Mouse (Mus musculus) hindbrain, embryonic 12.5 days (tissue): ENCODE measurements around the gene Tmem82. TPM values are rescaled to one million over a fixed set of nuclear protein-coding genes. Genes with fewer than 3 reads are reported as not detected.
A peak's percentile ranks its signal among the peaks of the same experiment; 100 is the strongest.

ENCODE experiments used
- ATAC-seq: fragments of 200-750 bp; cut with Nextera tagmentation; 2 replicates; pipeline ENCODE4 v1.8.0; 2017; ENCODE audit warnings: moderate TSS enrichment; ENCODE audit not compliant: low FRiP score
- H3K27ac ChIP-seq: fragments of 300-500 bp; sonication (generic); 2 replicates; pipeline ENCODE4 v1.5.1; 2016; ENCODE audit warnings: mild to moderate bottlenecking
- H3K27me3 ChIP-seq: fragments of 300-500 bp; sonication (generic); 2 replicates; pipeline ENCODE4 v1.6.1; 2016; ENCODE audit warnings: mild to moderate bottlenecking
- H3K36me3 ChIP-seq: fragments of 300-500 bp; sonication (generic); 2 replicates; pipeline ENCODE4 v1.6.1; 2016; ENCODE audit warnings: mild to moderate bottlenecking
- H3K4me1 ChIP-seq: fragments of 300-500 bp; sonication (generic); 2 replicates; pipeline ENCODE4 v1.6.1; 2016
- H3K4me2 ChIP-seq: fragments of 300-500 bp; sonication (generic); replicated peaks from 2 replicates; pipeline ENCODE4 v1.6.1; 2016; ENCODE audit warnings: mild to moderate bottlenecking
- H3K4me3 ChIP-seq: fragments of 300-500 bp; sonication (generic); 2 replicates; pipeline ENCODE4 v1.5.1; 2016; ENCODE audit warnings: mild to moderate bottlenecking
- H3K9ac ChIP-seq: fragments of 300-500 bp; sonication (generic); 2 replicates; pipeline ENCODE4 v1.6.1; 2016; ENCODE audit warnings: mild to moderate bottlenecking, moderate library complexity
- H3K9me3 ChIP-seq: fragments of 300-500 bp; sonication (generic); replicated peaks from 2 replicates; pipeline ENCODE4 v1.6.1; 2016; ENCODE audit warnings: mild to moderate bottlenecking
- WGBS: fragments of 180-500 bp; shearing (Covaris S2); methylation state at CpG from one replicate; pipeline ENCODE4 v1.1.7; 2016; 5-methylcytosine and 5-hydroxymethylcytosine counted together
- polyA plus RNA-seq: library from polyadenylated mRNA; unstranded; fragments of >200 nt; fragmentation: Nextera tagmentation; extraction: Ambion mirVana; gene quantifications from 2 replicates; pipeline ENCODE4 v1.2.1, GENCODE M21; 2016

Tmem82 gene
- polyA plus RNA-seq, 1 experiment from 2014 or later, result 0.50 TPM

GRCm38 (mm10) chr4:141581051-141581450 lies 37.4 kb downstream of the Tmem82 start:
- WGBS, result 83% methylated on average over 13 of the region's 13 CpGs
- H3K9me3 ChIP-seq, result no peaks in the 10 kb centered on the region
- H3K27me3 ChIP-seq, result no peaks in the 10 kb centered on the region
- H3K9ac ChIP-seq, result no peak overlapping the region
- no peaks in the 10 kb centered on the region for H3K4me1 ChIP-seq
- no peak overlapping the region for H3K4me2 ChIP-seq
- no peak overlapping the region for H3K4me3 ChIP-seq
- ATAC-seq, result no peak
- H3K36me3 ChIP-seq, result peaks cover 28% of the 10 kb centered on the region; the same call in 1 of the 2 replicates
- H3K27ac ChIP-seq, result 0 out of 2 replicates have a peak overlapping the region, but pooled peaks have one; percentile 44

GRCm38 (mm10) chr4:141578833-141579232 lies 39.6 kb downstream of the Tmem82 start:
- Histone ChIP-seq H3K4me1 (no peaks in the 10 kb centered on the region), H3K27me3 (no peaks in the 10 kb centered on the region), H3K4me2 (no peak overlapping the region), H3K27ac (no peak overlapping the region), H3K36me3 (peaks cover 20% of the 10 kb centered on the region; the same call in 1 of the 2 replicates), H3K9me3 (no peaks in the 10 kb centered on the region), H3K4me3 (no peak overlapping the region), H3K9ac (no peak overlapping the region)
- no peak for ATAC-seq
- WGBS, result 87% methylated on average over 3 of the region's 3 CpGs

GRCm38 (mm10) chr4:141576877-141577276 lies 41.6 kb downstream of the Tmem82 start:
- Histone ChIP-seq H3K36me3 (peaks cover 17% of the 10 kb centered on the region; the same call in 1 of the 2 replicates), H3K27me3 (no peaks in the 10 kb centered on the region), H3K4me3 (no peak overlapping the region), H3K4me1 (no peaks in the 10 kb centered on the region), H3K4me2 (no peak overlapping the region), H3K9me3 (no peaks in the 10 kb centered on the region), H3K9ac (no peak overlapping the region), H3K27ac (no peak overlapping the region)
- WGBS, result 90% methylated on average over 7 of the region's 7 CpGs
- no peak for ATAC-seq

- H3K36me3 ChIP-seq, result peaks cover 17% of the 10 kb centered on the region; the same call in 1 of the 2 replicates
- H3K4me2 ChIP-seq, result no peak overlapping the region
- no peaks in the 10 kb centered on the region for H3K27me3 ChIP-seq
- no peaks in the 10 kb centered on the region for H3K4me1 ChIP-seq
- H3K4me3 ChIP-seq, result no peak overlapping the region
- WGBS, result 83% methylated on average over 11 of the region's 11 CpGs
- no peak overlapping the region for H3K9ac ChIP-seq
- H3K27ac ChIP-seq, result no peak overlapping the region
- no peak for ATAC-seq
- H3K9me3 ChIP-seq, result no peaks in the 10 kb centered on the region
Observed at GRCm38 (mm10) chr4:141576404-141576803, 42.0 kb downstream of the Tmem82 start.

GRCm38 (mm10) chr4:141574789-141575702 lies 43.4 kb downstream of the Tmem82 start:
- Histone ChIP-seq H3K36me3 (peaks cover 12% of the 10 kb centered on the region; the same call in 1 of the 2 replicates), H3K27ac (no peak overlapping the region), H3K4me1 (no peaks in the 10 kb centered on the region), H3K9ac (no peak overlapping the region), H3K4me2 (no peak overlapping the region), H3K4me3 (no peak overlapping the region), H3K27me3 (no peaks in the 10 kb centered on the region), H3K9me3 (no peaks in the 10 kb centered on the region)
- ATAC-seq, result no peak
- 43% methylated on average over 27 of the region's 27 CpGs for WGBS

GRCm38 (mm10) chr4:141573359-141573966 lies 45.0 kb downstream of the Tmem82 start:
- no peak for ATAC-seq
- H3K27me3 ChIP-seq, result no peaks in the 10 kb centered on the region
- no peak overlapping the region for H3K9ac ChIP-seq
- H3K9me3 ChIP-seq, result no peaks in the 10 kb centered on the region
- no peaks in the 10 kb centered on the region for H3K4me1 ChIP-seq
- 75% methylated on average over 6 of the region's 6 CpGs for WGBS
- H3K27ac ChIP-seq, result no peak overlapping the region
- H3K4me3 ChIP-seq, result no peak overlapping the region
- no peak overlapping the region for H3K4me2 ChIP-seq
- peaks cover 9% of the 10 kb centered on the region; the same call in 1 of the 2 replicates for H3K36me3 ChIP-seq

GRCm38 (mm10) chr4:141572668-141573358 lies 45.6 kb downstream of the Tmem82 start:
- Histone ChIP-seq H3K4me1 (no peaks in the 10 kb centered on the region), H3K9ac (no peak overlapping the region), H3K27ac (no peak overlapping the region), H3K27me3 (no peaks in the 10 kb centered on the region), H3K36me3 (peaks cover 9% of the 10 kb centered on the region; the same call in 1 of the 2 replicates), H3K4me3 (no peak overlapping the region), H3K9me3 (no peaks in the 10 kb centered on the region), H3K4me2 (no peak overlapping the region)
- WGBS, result 82% methylated on average over 7 of the region's 7 CpGs
- ATAC-seq, result no peak

- H3K36me3 ChIP-seq, result 0 out of 2 replicates have a peak, but pooled peaks cover 3% of the 10 kb centered on the region
- H3K4me2 ChIP-seq, result no peak overlapping the region
- H3K4me3 ChIP-seq, result no peak overlapping the region
- no peak overlapping the region for H3K27ac ChIP-seq
- 82% methylated on average over 10 of the region's 10 CpGs for WGBS
- H3K4me1 ChIP-seq, result no peaks in the 10 kb centered on the region
- no peak for ATAC-seq
- H3K27me3 ChIP-seq, result no peaks in the 10 kb centered on the region
- no peak overlapping the region for H3K9ac ChIP-seq
- no peaks in the 10 kb centered on the region for H3K9me3 ChIP-seq
Observed at GRCm38 (mm10) chr4:141571934-141572333, 46.5 kb downstream of the Tmem82 start.

- 77% methylated on average over 6 of the region's 6 CpGs for WGBS
- Histone ChIP-seq H3K4me2 (no peak overlapping the region), H3K27me3 (no peaks in the 10 kb centered on the region), H3K9ac (no peak overlapping the region), H3K4me3 (no peak overlapping the region), H3K4me1 (no peaks in the 10 kb centered on the region), H3K36me3 (no peaks in the 10 kb centered on the region), H3K9me3 (no peaks in the 10 kb centered on the region), H3K27ac (no peak overlapping the region)
- no peak for ATAC-seq
Observed at GRCm38 (mm10) chr4:141571337-141571739, 47.1 kb downstream of the Tmem82 start.

GRCm38 (mm10) chr4:141570821-141571220 lies 47.6 kb downstream of the Tmem82 start:
- WGBS, result 76% methylated on average over 1 of the region's 1 CpGs
- Histone ChIP-seq H3K9me3 (no peaks in the 10 kb centered on the region), H3K27me3 (no peaks in the 10 kb centered on the region), H3K4me2 (no peak overlapping the region), H3K9ac (no peak overlapping the region), H3K27ac (no peak overlapping the region), H3K36me3 (no peaks in the 10 kb centered on the region), H3K4me1 (no peaks in the 10 kb centered on the region), H3K4me3 (no peak overlapping the region)
- no peak for ATAC-seq

GRCm38 (mm10) chr4:141570004-141570403 lies 48.4 kb downstream of the Tmem82 start:
- H3K27ac ChIP-seq, result no peak overlapping the region
- H3K9ac ChIP-seq, result no peak overlapping the region
- no peaks in the 10 kb centered on the region for H3K36me3 ChIP-seq
- H3K4me1 ChIP-seq, result no peaks in the 10 kb centered on the region
- H3K27me3 ChIP-seq, result no peaks in the 10 kb centered on the region
- WGBS, result 59% methylated on average over 6 of the region's 6 CpGs
- H3K4me3 ChIP-seq, result no peak overlapping the region
- no peak overlapping the region for H3K4me2 ChIP-seq
- no peak for ATAC-seq
- no peaks in the 10 kb centered on the region for H3K9me3 ChIP-seq

- Histone ChIP-seq H3K36me3 (no peaks in the 10 kb centered on the region), H3K9ac (no peak overlapping the region), H3K9me3 (no peaks in the 10 kb centered on the region), H3K27ac (no peak overlapping the region), H3K4me2 (no peak overlapping the region), H3K4me1 (no peaks in the 10 kb centered on the region), H3K4me3 (no peak overlapping the region), H3K27me3 (no peaks in the 10 kb centered on the region)
- 86% methylated on average over 5 of the region's 5 CpGs for WGBS
- ATAC-seq, result no peak
Observed at GRCm38 (mm10) chr4:141568966-141569365, 49.5 kb downstream of the Tmem82 start.
